Mouse (Mus musculus): ENCODE results near the gene Gpm6a. TPM values are rescaled to one million over a fixed set of nuclear protein-coding genes. Genes with fewer than 3 reads are reported as not detected.

Gene Gpm6a
- total RNA-seq (2022), result 100 to 1,000 TPM; 821 to 940 (median 875) TPM

- DNase-seq (ENCODE audit: low spot score in 2 of 2), result peak; percentile 48 to 55
These were observed at the start of gene Gpm6a for GRCm38 (mm10) chr8:54954741-54955455. TSS of gene Gpm6a (plus strand) at chr8:54954843.

- no peak for DNase-seq (ENCODE audit: low spot score in 2 of 2)
These were observed 41.8 kb upstream of the Gpm6a start for GRCm38 (mm10) chr8:54912891-54913290.

DNA sequence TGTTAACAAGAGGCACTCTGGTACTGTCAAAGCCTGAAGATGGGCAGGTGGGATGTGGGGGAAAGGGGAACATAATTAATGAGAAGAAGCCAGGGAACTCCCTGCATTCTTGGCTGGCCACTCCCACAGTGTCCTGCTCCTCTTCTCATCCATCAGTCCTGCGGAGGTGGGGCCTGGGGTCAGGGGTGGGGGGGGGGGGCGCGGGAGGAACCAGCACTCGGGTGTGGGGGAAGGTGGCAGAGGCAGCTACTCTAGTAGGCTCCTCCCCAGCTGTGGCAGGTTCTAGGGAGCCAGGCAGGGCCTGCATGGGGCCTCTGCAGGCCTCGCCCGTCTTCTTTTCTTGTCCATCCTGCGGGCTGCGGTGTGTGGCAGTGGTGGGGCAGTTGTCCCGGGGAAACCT, 36.9 kb upstream of the Gpm6a start:
- DNase-seq (ENCODE audit: low spot score in 2 of 2), result no peak

DNA sequence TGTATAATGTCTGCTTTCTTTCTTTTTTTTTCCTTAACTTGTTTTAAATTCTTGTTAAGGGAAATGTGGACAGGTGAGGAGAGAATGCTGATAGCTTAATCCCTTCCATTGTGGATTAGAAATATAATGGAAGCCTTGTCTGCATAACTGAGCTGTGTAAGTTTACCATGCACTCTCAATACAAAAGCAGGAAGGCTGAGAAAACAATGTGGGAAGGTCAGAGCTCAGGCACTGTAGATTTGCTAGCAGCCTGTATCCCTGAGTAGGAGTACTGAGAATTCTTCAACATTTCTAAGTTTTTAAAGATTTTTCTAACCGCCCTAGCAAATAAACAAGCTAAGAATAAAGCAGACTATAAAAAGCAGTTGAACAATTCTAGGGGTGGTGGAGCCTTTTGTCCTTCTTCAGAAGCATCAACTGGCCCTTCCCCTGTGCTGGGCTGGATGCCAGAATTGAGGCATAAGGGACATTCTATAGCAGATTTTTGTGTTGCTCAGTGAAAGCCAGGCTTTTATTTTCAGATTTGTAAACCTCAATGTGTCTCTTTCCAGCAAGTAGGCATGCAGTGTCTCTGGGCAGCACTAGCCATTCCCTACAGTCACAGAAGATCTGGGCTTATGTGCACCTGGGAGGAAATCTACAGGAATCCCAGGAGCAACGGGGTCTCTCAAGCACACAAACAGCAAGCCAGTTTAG, 32.3 kb upstream of the Gpm6a start:
- peak in 1 of 2 experiments; percentile 14 for DNase-seq (ENCODE audit: low spot score in 2 of 2)

DNA sequence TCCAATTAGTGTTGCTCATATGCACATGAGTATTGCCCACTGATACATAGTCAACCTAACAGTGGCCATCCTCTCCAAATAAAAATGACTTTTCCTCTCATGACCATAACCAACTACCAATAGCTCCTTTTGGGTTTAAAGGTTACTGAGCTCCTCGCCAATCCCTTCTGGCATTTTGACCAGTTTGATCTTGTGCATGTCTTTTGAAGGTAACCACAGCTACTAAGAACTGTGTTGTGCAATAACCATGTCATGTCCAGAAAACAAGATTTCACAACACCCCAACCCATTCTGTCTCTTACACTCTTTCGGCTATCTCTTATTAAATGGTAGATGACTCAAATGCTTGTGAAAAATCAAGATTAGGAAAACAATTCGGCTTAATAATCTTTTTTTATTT, 29.7 kb upstream of the Gpm6a start:
- DNase-seq (ENCODE audit: low spot score in 2 of 2), result no peak

DNA sequence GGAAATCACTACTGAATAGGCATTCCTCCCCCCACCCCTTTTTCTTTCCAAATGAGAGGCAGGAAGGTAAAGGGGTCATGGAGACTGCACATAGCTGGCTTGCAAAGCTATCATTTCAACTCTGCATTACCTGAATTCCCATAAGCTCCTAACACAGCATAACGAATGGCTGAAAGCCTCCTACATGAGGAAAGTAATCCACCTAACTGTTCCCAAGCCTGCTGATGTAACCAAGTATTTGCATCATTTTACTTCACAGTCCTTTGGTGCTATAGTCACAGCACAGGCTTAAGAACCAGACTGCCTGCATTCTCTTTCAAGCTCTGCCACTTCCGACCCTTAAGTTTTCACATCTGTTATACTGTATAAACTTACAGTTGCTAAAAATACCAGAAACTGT, 22.3 kb upstream of the Gpm6a start:
- no peak for DNase-seq (ENCODE audit: low spot score in 2 of 2)

DNA sequence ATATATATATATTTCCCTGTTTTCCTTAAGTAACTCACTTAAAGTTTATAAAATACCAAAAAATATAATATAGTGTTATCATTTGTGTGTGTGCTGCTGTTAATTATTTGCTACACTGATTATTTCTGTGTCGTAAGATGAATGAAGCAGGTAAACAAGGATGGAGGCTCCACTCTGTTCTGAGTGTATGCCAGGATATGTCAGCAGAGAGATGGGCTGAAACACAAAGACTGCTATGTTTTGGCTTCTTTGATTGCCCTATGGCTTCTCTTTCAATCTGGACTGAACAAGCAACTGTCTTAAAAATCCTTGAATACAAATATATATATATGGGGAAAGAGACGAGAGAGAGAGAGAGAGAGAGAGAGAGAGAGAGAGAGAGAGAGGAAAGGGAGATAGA, 1.3 kb upstream of the Gpm6a start:
- no peak for DNase-seq (ENCODE audit: low spot score in 2 of 2)

DNA sequence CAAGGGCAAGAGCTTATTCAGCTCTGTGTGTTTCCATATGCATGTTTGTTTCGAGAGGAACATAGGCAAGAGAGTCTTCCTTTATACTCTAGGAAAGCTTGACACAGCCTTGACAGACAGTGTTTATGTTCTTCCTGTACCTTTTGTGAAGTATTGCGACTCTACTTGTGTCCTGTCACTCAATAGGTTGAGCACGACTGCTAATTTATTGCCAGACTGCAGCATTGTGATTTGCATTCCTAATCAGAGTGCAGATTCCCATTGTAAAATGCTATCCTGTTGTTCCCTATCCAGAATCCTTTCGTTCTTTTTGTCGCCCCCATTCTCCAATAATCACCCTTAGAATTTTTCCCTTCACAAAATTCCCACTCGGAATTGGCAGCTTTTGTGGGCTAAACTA, 613 bp upstream of the Gpm6a start:
- DNase-seq (ENCODE audit: low spot score in 2 of 2), result no peak

DNA sequence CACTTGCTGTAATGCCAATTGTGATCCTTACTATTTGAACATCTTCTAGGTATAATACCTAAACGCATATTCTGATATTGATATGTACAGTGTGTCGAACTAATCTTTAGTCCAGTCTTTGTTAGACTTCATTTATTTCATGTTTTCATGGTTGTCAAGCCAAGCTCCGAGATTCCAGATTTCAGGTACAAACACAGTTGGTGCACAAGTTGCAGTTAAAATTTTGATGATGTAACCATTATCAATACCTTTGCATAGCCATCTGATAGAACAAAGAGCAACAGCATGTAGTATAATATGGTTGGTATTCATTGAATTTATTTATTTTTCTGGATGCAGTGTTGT, 785 bp downstream of the Gpm6a start:
- DNase-seq (ENCODE audit: low spot score in 2 of 2), result no peak

DNA sequence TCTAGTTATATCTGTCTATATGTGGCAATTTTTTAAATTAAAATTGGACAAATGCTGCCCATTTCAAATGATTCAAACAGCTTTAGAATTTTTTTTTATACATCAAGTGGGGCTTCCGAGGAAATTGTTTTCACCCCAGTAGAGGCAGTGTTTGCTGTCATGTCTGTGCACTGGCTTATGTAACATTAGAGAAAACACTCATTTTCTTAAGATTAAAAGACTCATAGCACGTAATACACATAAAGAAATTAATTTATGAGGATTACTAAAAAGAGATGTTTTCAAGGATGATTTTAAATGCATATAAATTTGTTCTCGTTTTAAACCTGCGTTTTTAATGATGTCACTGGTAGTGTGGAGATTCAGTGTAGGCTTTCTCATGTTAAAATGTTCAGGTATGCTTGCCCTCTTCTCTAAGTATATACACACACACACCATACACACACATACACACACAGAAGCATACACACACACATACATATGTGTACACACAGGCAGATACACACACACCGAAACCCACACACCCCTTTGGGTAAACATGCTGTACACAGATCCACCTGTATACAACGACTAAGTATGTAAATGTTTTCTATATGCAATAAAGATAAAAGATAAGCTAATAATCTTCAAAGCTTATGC, 1.4 kb downstream of the Gpm6a start:
- DNase-seq (ENCODE audit: low spot score in 2 of 2), result no peak

DNA sequence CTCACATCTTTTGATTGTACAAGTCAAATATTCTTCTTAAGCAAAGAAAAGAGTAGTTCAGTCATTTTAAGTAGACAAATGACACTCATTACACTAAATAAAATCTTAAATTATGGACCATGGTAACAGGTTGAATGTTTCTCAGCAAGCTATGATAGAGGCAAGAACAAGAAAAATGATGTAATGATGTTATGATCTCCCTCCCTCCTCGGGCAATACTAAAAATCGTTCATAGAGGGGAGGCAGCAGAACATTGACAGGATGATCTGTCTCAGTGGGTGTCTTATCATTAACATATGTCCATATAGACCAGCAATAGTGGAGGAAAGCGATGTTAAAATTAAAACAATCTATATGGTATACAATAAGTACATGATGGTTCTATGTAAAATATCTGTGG, 2.1 kb downstream of the Gpm6a start:
- no peak for DNase-seq (ENCODE audit: low spot score in 2 of 2)

- no peak for DNase-seq (ENCODE audit: low spot score in 2 of 2)
These were observed 2.9 kb downstream of the Gpm6a start for GRCm38 (mm10) chr8:54957506-54957905.

DNA sequence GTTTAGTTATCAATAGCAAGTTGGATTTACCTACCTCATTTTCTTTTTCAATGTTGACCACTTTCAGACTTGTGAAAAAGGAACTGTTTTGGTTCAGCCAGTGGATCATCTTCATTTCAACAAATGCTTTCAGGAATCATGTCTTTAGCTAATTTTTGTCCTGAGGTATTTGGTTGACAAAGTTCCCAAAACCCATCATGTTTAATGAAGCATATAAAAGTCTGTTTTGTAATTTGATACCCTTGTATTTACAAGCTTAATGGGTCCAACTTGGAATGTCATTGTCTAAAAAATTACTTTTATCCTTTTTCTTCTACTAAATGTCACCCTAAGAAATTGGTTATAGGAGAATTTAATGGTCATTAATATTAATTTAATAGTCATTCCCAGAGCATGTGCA, 6.9 kb downstream of the Gpm6a start:
- DNase-seq (ENCODE audit: low spot score in 2 of 2), result no peak

DNA sequence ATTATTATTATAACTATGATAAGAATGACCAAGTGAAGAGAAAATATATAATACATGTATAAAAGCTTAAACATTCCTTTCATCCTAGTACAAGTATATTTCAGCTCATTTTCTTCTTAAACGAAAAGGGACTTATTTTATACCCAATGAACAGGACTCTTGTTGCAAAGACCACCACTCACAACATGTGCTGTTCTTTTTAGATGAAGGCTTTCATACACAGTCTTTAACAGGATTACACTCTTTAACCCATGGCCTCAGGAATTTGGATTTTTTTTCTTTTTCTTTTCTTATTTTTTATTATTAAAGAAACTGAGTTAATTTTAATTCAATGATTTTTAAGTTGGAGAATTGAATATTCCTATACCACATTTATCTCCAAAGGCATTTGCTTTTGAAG, 20.4 kb downstream of the Gpm6a start:
- no peak for DNase-seq (ENCODE audit: low spot score in 2 of 2)

DNA sequence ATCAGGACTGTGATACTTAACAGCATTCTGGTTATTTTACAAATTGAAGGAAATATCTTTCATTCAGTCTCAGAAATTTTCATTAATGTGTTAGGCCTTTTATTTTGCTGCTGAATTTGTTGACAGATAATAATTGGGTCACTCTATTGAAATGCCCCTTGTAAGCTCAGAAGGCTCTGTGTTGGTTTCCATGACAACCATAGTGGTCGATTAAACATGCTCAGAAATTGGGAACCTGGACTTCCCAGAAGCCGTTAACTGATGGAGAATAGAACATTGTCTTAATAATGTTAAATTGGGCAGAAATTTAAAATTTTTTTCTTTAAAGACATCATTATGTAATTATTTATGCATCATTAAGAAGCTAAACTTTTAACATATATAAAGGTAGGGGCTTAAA, 20.9 kb downstream of the Gpm6a start:
- no peak for DNase-seq (ENCODE audit: low spot score in 2 of 2)

DNA sequence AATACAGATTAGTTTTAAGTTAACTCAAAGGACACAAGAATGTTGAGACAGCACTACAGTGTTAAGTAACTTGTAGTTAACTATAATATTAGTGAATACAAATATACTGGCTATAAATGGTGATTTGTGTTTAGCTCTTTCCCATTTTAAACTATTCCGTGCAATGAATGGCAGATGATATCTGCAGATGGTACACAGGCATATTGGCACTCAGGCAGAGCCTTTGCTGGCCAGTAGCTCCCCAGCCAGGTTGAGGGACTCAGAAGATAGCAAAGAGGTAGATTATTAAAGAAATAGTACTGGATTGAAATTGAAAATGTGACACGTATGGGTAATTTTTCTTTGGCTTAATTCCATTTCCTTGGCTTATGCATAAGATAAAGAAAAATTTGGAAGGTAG, 21.3 kb downstream of the Gpm6a start:
- DNase-seq (ENCODE audit: low spot score in 2 of 2), result no peak

- no peak for DNase-seq (ENCODE audit: low spot score in 2 of 2)
These were observed 22.0 kb downstream of the Gpm6a start for GRCm38 (mm10) chr8:54976663-54977062.

DNA sequence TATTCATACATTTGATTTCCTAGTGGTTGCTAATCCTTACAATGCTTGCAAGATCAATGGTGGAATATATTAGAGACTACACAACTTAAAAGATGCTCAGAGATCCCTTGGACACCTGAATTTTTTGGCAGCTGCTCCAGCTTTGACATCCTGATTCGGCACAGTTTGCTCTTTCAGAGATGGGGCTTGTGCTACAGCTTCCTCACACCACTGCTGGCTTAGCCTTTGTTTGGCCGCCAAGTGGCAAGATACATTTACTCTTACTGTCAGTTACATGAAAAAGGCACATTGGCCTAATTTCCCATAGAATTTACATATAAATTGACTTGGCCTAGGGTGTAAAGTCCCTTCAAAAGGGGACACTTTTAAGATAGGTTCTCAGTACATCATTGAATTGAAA, 32.1 kb downstream of the Gpm6a start:
- DNase-seq (ENCODE audit: low spot score in 2 of 2), result no peak

GRCm38 (mm10) chr8:54989093-54989492, 34.5 kb downstream of the Gpm6a start:
- DNase-seq (ENCODE audit: low spot score in 2 of 2), result no peak

- peak; percentile 36 to 37 for DNase-seq (ENCODE audit: low spot score in 2 of 2)
These were observed 37.4 kb downstream of the Gpm6a start for GRCm38 (mm10) chr8:54991840-54992609.

- no peak for DNase-seq (ENCODE audit: low spot score in 2 of 2)
These were observed 41.0 kb downstream of the Gpm6a start for GRCm38 (mm10) chr8:54995662-54996061.

GRCm38 (mm10) chr8:55002398-55002797, 47.8 kb downstream of the Gpm6a start:
- no peak for DNase-seq (ENCODE audit: low spot score in 2 of 2)

Measured in layer of hippocampus, adult 8-10 months (tissue).